Mouse (Mus musculus): ENCODE measurements around the gene Tbcb. TPM values are rescaled to one million over a fixed set of nuclear protein-coding genes. Genes with fewer than 3 reads are reported as not detected.

The Tbcb gene
- polyA plus RNA-seq, 1 experiment from 2014 or later, result 260 TPM

DNA sequence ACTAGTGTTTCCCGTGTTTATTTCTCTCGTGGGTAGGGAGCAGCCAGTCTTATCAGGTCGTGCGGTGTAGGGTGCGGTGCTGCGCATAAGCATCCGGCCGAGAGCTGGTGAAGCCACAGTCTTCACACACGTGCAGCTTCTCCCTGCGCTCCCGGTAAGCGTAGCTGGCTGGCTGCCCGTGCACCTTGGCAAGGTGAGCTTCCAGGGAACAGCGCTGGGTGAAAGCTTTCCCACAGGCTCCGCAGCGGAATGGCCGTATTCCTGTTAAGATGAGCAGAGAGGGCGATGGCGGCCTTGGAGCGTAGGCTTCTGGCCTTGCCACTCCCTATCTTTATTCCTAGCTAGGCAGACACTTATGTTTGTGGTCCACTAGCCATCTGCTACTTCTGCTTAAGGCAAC lies 1.3 kb upstream of the Tbcb start:
- peak overlapping the region; percentile 52; the same call in 1 of the 2 replicates for H3K4me2 ChIP-seq
- H3K36me3 ChIP-seq (ENCODE audit: control insufficient read depth, insufficient read depth, low read length), result peaks cover 3% of the 10 kb centered on the region; the same call in 1 of the 2 replicates
- 89% methylated on average over 20 of the region's 20 CpGs for WGBS
- DNase-seq (ENCODE audit: low spot score, missing footprints), result no peak
- no peak for ATAC-seq (ENCODE audit: low FRiP score)
- no peaks in the 10 kb centered on the region for H3K9me3 ChIP-seq (ENCODE audit: control insufficient read depth, low read length)
- H3K4me3 ChIP-seq (ENCODE audit: low read depth, low read length), result peak overlapping the region; percentile 72; the same call in 1 of the 2 replicates
- peaks cover 10% of the 10 kb centered on the region for H3K4me1 ChIP-seq (ENCODE audit: control insufficient read depth, insufficient read depth, low read length)
- H3K9ac ChIP-seq (ENCODE audit: low read length), result no peak overlapping the region
- H3K27me3 ChIP-seq (ENCODE audit: control insufficient read depth, insufficient read depth, low read length), result no peaks in the 10 kb centered on the region
- no peak overlapping the region for H3K27ac ChIP-seq (ENCODE audit: low read depth, low read length)

DNA sequence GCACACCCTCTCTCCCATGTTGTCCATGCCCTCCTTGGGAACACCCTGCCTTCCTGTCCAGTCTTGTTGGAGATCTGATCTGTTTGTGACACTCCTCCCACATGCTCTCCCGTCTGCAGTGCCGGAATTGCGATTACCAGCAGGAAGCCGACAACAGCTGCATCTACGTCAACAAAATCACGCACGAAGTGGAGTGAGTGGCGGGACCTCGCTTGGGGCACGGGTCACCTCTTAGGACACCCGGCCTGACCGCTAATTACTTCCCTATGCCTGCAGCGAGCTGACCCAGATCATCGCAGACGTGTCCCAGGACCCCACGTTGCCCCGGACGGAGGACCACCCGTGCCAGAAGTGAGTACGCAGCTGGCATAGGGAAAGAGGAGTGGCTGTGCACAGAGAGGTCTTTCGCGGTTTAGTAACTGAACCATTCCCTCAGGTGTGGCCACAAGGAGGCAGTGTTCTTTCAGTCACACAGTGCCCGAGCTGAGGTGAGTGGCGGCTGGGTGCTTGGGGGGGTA lies 618 bp upstream of the Tbcb start:
- peak; percentile 25 for ATAC-seq (ENCODE audit: low FRiP score)
- whole genome bisulfite sequencing, result 7% methylated on average over 24 of the region's 24 CpGs
- no peaks in the 10 kb centered on the region for H3K27me3 ChIP-seq (ENCODE audit: control insufficient read depth, insufficient read depth, low read length)

DNA sequence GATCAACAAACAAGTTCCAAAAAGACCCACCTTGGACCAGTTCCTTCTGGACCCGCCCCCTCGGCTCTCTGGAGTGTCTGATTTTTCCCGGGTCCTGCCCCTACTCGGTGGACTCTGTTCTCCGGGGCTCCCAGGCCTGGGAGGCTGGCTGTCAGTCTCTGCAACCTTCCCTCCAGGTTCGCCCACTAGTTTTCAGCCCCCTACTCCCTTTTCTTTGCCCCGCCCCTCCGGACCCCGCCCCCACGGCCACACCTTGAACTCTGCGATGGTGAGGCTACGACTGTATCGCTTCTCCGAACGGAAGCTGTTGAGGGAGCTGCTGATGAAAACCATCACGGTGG lies 774 bp downstream of the Tbcb start:
- Histone ChIP-seq H3K4me1 (ENCODE audit: control insufficient read depth, insufficient read depth, low read length) (peaks cover 10% of the 10 kb centered on the region), H3K9me3 (ENCODE audit: control insufficient read depth, low read length) (no peaks in the 10 kb centered on the region), H3K36me3 (ENCODE audit: control insufficient read depth, insufficient read depth, low read length) (peaks cover 5% of the 10 kb centered on the region; the same call in 1 of the 2 replicates), H3K4me2 (peak overlapping the region; percentile 75), H3K9ac (ENCODE audit: low read length) (peak overlapping the region; percentile 69), H3K27ac (ENCODE audit: low read depth, low read length) (peak overlapping the region; percentile 88; the same call in 1 of the 2 replicates), H3K4me3 (ENCODE audit: low read depth, low read length) (peak overlapping the region; percentile 72), H3K27me3 (ENCODE audit: control insufficient read depth, insufficient read depth, low read length) (no peaks in the 10 kb centered on the region)
- DNase-seq (ENCODE audit: low spot score, missing footprints) (no peak), ATAC-seq (ENCODE audit: low FRiP score) (peak; percentile 62)
- WGBS, result 0% methylated on average over 16 of the region's 16 CpGs

More for the DNA sequence above, 618 bp upstream of the Tbcb start:
- H3K4me3 ChIP-seq (ENCODE audit: low read depth, low read length), result peak overlapping the region; percentile 72
- H3K4me2 ChIP-seq, result peak overlapping the region; percentile 52
- H3K9ac ChIP-seq (ENCODE audit: low read length), result peak overlapping the region; percentile 69
- peaks cover 3% of the 10 kb centered on the region; the same call in 1 of the 2 replicates for H3K36me3 ChIP-seq (ENCODE audit: control insufficient read depth, insufficient read depth, low read length)
- DNase-seq (ENCODE audit: low spot score, missing footprints), result peak; percentile 94
- no peaks in the 10 kb centered on the region for H3K9me3 ChIP-seq (ENCODE audit: control insufficient read depth, low read length)
- H3K27ac ChIP-seq (ENCODE audit: low read depth, low read length), result peak overlapping the region; percentile 88
- peaks cover 10% of the 10 kb centered on the region for H3K4me1 ChIP-seq (ENCODE audit: control insufficient read depth, insufficient read depth, low read length)

DNA sequence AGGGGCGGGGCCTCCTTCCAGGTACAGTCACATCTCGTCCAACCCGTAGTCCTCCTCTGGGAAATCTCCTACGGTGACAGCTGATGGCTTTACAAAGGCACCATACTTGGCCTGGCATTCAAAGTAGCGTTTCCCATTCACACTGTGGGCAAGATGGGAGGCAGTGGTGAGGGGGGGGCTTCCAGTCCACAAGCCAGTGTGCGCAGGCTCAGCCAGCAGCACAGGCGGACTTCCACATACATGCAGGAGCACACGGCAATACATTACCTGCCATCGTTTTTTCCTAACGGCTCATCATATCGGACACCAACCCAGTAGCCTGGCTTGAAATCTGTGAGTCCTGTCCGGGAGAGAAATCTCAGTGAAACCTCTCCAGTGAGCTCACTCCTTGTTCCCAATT lies 7.9 kb downstream of the Tbcb start:
- no peak overlapping the region for H3K9ac ChIP-seq (ENCODE audit: low read length)
- peaks cover 5% of the 10 kb centered on the region; the same call in 1 of the 2 replicates for H3K4me1 ChIP-seq (ENCODE audit: control insufficient read depth, insufficient read depth, low read length)
- DNase-seq (ENCODE audit: low spot score, missing footprints), result peak; percentile 69
- no peak overlapping the region for H3K27ac ChIP-seq (ENCODE audit: low read depth, low read length)
- no peaks in the 10 kb centered on the region for H3K9me3 ChIP-seq (ENCODE audit: control insufficient read depth, low read length)
- H3K27me3 ChIP-seq (ENCODE audit: control insufficient read depth, insufficient read depth, low read length), result no peaks in the 10 kb centered on the region
- no peak for ATAC-seq (ENCODE audit: low FRiP score)
- peaks cover 16% of the 10 kb centered on the region for H3K36me3 ChIP-seq (ENCODE audit: control insufficient read depth, insufficient read depth, low read length)
- H3K4me3 ChIP-seq (ENCODE audit: low read depth, low read length), result no peak overlapping the region
- WGBS, result 95% methylated on average over 12 of the region's 12 CpGs
- H3K4me2 ChIP-seq, result no peak overlapping the region

DNA sequence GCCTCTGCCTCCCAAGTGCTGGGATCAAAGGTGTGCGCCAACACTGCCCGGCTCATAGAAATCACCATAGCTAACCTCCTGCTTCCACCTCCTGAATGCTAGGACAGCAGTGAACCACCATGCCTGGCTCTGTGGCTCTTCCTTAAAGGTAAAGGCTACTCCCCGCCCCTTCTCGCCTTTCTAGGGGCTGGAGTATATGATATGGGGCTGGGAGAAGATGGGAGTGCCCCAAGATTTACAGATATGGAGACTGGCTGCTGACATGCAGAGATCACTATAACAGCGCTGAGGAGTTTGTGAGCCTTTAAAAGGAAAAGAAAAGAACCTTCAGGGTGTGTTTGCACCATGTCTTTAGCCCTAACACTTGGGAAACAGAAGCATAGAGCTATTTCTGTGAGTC lies 9.9 kb downstream of the Tbcb start:
- Histone ChIP-seq H3K9ac (ENCODE audit: low read length) (no peak overlapping the region), H3K27me3 (ENCODE audit: control insufficient read depth, insufficient read depth, low read length) (no peaks in the 10 kb centered on the region), H3K4me1 (ENCODE audit: control insufficient read depth, insufficient read depth, low read length) (peaks cover 7% of the 10 kb centered on the region; the same call in 1 of the 2 replicates), H3K4me3 (ENCODE audit: low read depth, low read length) (no peak overlapping the region), H3K27ac (ENCODE audit: low read depth, low read length) (no peak overlapping the region), H3K4me2 (no peak overlapping the region), H3K9me3 (ENCODE audit: control insufficient read depth, low read length) (no peaks in the 10 kb centered on the region), H3K36me3 (ENCODE audit: control insufficient read depth, insufficient read depth, low read length) (peaks cover 16% of the 10 kb centered on the region)
- WGBS, result 92% methylated on average over 5 of the region's 5 CpGs
- ATAC-seq (ENCODE audit: low FRiP score) (no peak), DNase-seq (ENCODE audit: low spot score, missing footprints) (no peak)

DNA sequence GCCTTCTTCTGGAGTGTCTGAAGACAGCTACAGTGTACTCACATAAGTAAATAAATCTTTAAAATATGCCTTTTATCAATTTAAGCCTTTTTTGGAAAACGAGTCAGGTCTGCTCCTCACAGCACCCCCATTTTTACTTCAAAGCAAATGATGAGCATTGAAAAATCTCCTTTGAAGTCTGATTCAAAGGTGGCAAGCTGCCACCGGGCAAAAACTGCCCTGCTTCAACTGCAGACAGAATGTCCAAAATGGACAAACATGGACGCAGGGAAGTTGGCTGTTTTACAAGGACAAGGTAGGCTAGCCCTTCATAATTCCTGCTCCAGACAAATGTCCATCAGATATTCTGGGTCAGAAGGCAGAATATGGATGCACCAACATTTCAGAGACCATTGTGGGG lies 10.6 kb downstream of the Tbcb start:
- Histone ChIP-seq H3K9ac (ENCODE audit: low read length) (no peak overlapping the region), H3K27me3 (ENCODE audit: control insufficient read depth, insufficient read depth, low read length) (no peaks in the 10 kb centered on the region), H3K4me2 (no peak overlapping the region), H3K9me3 (ENCODE audit: control insufficient read depth, low read length) (no peaks in the 10 kb centered on the region), H3K27ac (ENCODE audit: low read depth, low read length) (no peak overlapping the region), H3K4me1 (ENCODE audit: control insufficient read depth, insufficient read depth, low read length) (peaks cover 7% of the 10 kb centered on the region; the same call in 1 of the 2 replicates), H3K4me3 (ENCODE audit: low read depth, low read length) (no peak overlapping the region), H3K36me3 (ENCODE audit: control insufficient read depth, insufficient read depth, low read length) (peaks cover 15% of the 10 kb centered on the region)
- peak; percentile 37 for DNase-seq (ENCODE audit: low spot score, missing footprints)
- no peak for ATAC-seq (ENCODE audit: low FRiP score)
- WGBS, result 89% methylated on average over 3 of the region's 3 CpGs

DNA sequence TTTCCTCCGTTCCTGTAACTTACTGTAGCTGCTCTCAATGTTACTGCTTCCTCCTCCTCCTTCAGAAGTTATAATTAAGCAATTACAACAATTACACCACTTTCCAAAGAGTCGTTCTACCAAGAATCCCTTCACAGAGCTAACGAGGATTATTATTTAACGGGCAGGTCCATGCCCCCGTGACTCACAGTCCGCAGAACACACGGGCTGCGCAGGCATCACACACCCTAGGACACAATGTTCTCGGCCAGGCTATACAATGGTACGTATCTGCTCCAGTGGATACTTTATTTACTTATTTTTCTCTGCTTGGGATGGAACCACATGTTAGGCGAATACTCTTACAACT lies 12.1 kb downstream of the Tbcb start:
- Histone ChIP-seq H3K27ac (ENCODE audit: low read depth, low read length) (no peak overlapping the region), H3K27me3 (ENCODE audit: control insufficient read depth, insufficient read depth, low read length) (no peaks in the 10 kb centered on the region), H3K4me3 (ENCODE audit: low read depth, low read length) (peak overlapping the region; percentile 34), H3K36me3 (ENCODE audit: control insufficient read depth, insufficient read depth, low read length) (peaks cover 11% of the 10 kb centered on the region), H3K4me2 (peak overlapping the region; percentile 57), H3K9ac (ENCODE audit: low read length) (peak overlapping the region; percentile 55), H3K9me3 (ENCODE audit: control insufficient read depth, low read length) (no peaks in the 10 kb centered on the region), H3K4me1 (ENCODE audit: control insufficient read depth, insufficient read depth, low read length) (peaks cover 7% of the 10 kb centered on the region; the same call in 1 of the 2 replicates)
- DNase-seq (ENCODE audit: low spot score, missing footprints) (peak; percentile 81), ATAC-seq (ENCODE audit: low FRiP score) (no peak)
- WGBS, result 26% methylated on average over 11 of the region's 11 CpGs

DNA sequence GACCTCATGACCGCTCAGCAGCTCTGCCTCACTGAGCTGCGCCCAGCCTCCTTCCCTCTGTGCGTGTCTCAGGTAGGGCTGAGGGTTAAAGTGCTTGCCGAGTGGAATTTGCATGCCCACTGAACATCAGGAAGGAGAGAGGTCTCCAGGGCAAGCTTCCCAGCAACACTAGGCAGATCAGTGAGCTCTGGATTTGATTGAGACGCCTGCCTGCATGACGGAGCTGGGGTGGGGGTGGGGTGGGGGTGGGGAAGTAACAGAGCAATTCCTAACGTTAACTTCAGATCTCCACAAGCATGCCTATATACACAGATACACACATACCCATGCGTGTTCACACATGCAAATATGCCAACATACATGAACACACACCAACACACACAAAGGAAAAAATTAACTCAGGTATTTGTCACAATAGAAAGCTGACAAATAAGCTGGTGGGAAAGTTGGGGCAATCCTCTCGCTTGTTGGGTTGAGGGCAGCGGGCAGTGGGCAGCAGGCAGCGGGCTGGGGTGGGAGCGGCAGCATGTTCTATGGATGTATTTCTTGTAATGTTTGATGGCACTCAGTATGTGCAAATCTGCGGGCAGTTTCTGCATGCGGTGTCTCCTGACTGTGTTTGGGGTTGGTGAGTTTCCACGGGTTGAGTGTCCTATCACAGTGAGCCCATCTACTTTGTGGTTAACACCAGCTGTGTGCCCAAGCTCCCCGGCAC lies 12.6 kb downstream of the Tbcb start:
- 4% methylated on average over 16 of the region's 16 CpGs for WGBS
- peak overlapping the region; percentile 57 for H3K4me2 ChIP-seq
- ATAC-seq (ENCODE audit: low FRiP score), result peak; percentile 57
- H3K27me3 ChIP-seq (ENCODE audit: control insufficient read depth, insufficient read depth, low read length), result no peaks in the 10 kb centered on the region
- H3K4me3 ChIP-seq (ENCODE audit: low read depth, low read length), result peak overlapping the region; percentile 34
- no peaks in the 10 kb centered on the region for H3K9me3 ChIP-seq (ENCODE audit: control insufficient read depth, low read length)
- H3K27ac ChIP-seq (ENCODE audit: low read depth, low read length), result no peak overlapping the region
- H3K9ac ChIP-seq (ENCODE audit: low read length), result peak overlapping the region; percentile 55
- H3K36me3 ChIP-seq (ENCODE audit: control insufficient read depth, insufficient read depth, low read length), result peaks cover 11% of the 10 kb centered on the region
- peak; percentile 94 for DNase-seq (ENCODE audit: low spot score, missing footprints)
- peaks cover 7% of the 10 kb centered on the region; the same call in 1 of the 2 replicates for H3K4me1 ChIP-seq (ENCODE audit: control insufficient read depth, insufficient read depth, low read length)

DNA sequence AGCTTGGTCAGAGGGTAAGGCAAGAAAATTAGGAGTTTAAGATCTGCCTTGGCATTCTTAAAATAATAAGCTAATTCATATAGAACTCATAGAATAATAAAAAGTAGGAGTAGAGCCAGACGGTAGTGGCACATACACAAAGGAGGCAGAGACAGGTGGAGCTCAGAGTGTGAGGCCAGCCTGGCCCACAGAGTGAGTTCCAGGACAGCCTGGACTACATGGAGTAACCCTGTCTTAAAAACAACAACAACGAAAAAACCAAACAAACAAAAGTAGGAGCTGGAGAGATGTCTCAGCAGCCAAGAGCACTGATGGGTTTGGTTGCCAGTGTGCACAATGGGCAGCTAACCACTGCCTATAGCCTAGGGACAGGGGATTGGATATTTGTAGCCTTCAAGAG lies 14.8 kb downstream of the Tbcb start:
- peak; percentile 52 for ATAC-seq (ENCODE audit: low FRiP score)
- 78% methylated on average over 2 of the region's 2 CpGs for WGBS
- H3K4me3 ChIP-seq (ENCODE audit: low read depth, low read length), result no peak overlapping the region
- no peaks in the 10 kb centered on the region for H3K9me3 ChIP-seq (ENCODE audit: control insufficient read depth, low read length)
- H3K27ac ChIP-seq (ENCODE audit: low read depth, low read length), result no peak overlapping the region
- no peak overlapping the region for H3K4me2 ChIP-seq
- peaks cover 7% of the 10 kb centered on the region; the same call in 1 of the 2 replicates for H3K4me1 ChIP-seq (ENCODE audit: control insufficient read depth, insufficient read depth, low read length)
- no peaks in the 10 kb centered on the region for H3K36me3 ChIP-seq (ENCODE audit: control insufficient read depth, insufficient read depth, low read length)
- no peak for DNase-seq (ENCODE audit: low spot score, missing footprints)
- no peak overlapping the region for H3K9ac ChIP-seq (ENCODE audit: low read length)
- H3K27me3 ChIP-seq (ENCODE audit: control insufficient read depth, insufficient read depth, low read length), result no peaks in the 10 kb centered on the region
